Mouse (Mus musculus) forebrain, embryonic 11.5 days (tissue): ENCODE measurements around the gene Mtg1. TPM values are rescaled to one million over a fixed set of nuclear protein-coding genes. Genes with fewer than 3 reads are reported as not detected.
A peak's percentile ranks its signal among the peaks of the same experiment; 100 is the strongest.

Source experiments
- ATAC-seq: fragments of 200-750 bp; cut with Nextera tagmentation; replicated peaks from 2 replicates; pipeline ENCODE4 v1.8.0; 2017; ENCODE audit warnings: moderate TSS enrichment; ENCODE audit not compliant: low FRiP score
- DNase-seq: peaks from one replicate; pipeline ENCODE4 v3.0.0-alpha.2; 2017; ENCODE audit warnings: low spot score
- H3K27ac ChIP-seq: fragments of 300-500 bp; sonication (generic); 2 replicates; pipeline ENCODE4 v1.5.1; 2014; ENCODE audit warnings: low read depth, low read length
- H3K27me3 ChIP-seq: fragments of 300-500 bp; sonication (generic); 2 replicates; pipeline ENCODE4 v1.6.1; 2014; ENCODE audit warnings: mild to moderate bottlenecking, low read length, mixed read lengths; ENCODE audit not compliant: control insufficient read depth, insufficient read depth
- H3K36me3 ChIP-seq: fragments of 300-500 bp; sonication (generic); 2 replicates; pipeline ENCODE4 v1.6.1; 2014; ENCODE audit warnings: mild to moderate bottlenecking, low read length, moderate library complexity, mixed read lengths; ENCODE audit not compliant: control insufficient read depth, insufficient read depth
- H3K4me1 ChIP-seq: fragments of 300-500 bp; sonication (generic); replicated peaks from 2 replicates; pipeline ENCODE4 v1.6.1; 2014; ENCODE audit warnings: low read length, mixed read lengths; ENCODE audit not compliant: control insufficient read depth, insufficient read depth
- H3K4me2 ChIP-seq: fragments of 300-500 bp; sonication (generic); 2 replicates; pipeline ENCODE4 v1.6.1; 2014; ENCODE audit warnings: low read depth, mild to moderate bottlenecking, low read length, moderate library complexity, mixed read lengths; ENCODE audit not compliant: severe bottlenecking
- H3K4me3 ChIP-seq: fragments of 300-500 bp; sonication (generic); 2 replicates; pipeline ENCODE4 v1.5.1; 2014; ENCODE audit warnings: low read depth, low read length
- H3K9ac ChIP-seq: fragments of 300-500 bp; sonication (generic); 2 replicates; pipeline ENCODE4 v1.6.1; 2014; ENCODE audit warnings: low read length
- H3K9me3 ChIP-seq: fragments of 300-500 bp; sonication (generic); 2 replicates; pipeline ENCODE4 v1.6.1; 2016; ENCODE audit warnings: low read length, mixed read lengths; ENCODE audit not compliant: control insufficient read depth
- WGBS: fragments of 180-500 bp; shearing (Covaris S2); extraction: QIAGEN DNeasy Blood & Tissue Kit; methylation state at CpG from one replicate; pipeline ENCODE4 v1.1.7; 2014; 5-methylcytosine and 5-hydroxymethylcytosine counted together
- polyA plus RNA-seq: library from polyadenylated mRNA; unstranded; fragments of >200 nt; fragmentation: Nextera tagmentation; extraction: Ambion mirVana; gene quantifications from 2 replicates; pipeline ENCODE4 v1.2.1, GENCODE M21; 2014

Mtg1 gene
- polyA plus RNA-seq, 1 experiment from 2014 or later = 27.8 TPM

- DNase-seq (peak; percentile 40), ATAC-seq (no peak)
- 62% methylated on average over 4 of the region's 4 CpGs for WGBS
These were observed 51.3 kb downstream of the Mtg1 start for GRCm38 (mm10) chr7:140188391-140189328.

DNA sequence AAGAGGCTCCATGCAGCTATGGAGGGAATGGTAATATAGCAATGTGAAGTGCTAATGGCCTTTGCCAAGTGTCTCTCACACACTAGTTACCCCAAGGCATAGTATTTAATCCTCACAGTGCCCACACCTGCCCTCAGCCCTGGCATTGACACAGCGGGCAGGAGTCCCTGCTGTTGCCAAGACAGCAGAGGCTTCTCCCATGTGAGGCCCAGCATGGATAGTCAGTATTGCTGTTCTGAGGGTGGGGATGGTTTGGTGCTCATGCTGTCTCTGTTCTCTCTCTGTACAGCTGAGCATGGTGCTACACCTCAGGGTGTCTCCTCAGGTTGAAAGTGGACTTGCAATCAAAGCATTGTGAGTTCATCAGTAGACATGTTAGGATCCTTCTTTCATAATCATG, 53.1 kb downstream of the Mtg1 start:
- no peaks in the 10 kb centered on the region for H3K9me3 ChIP-seq
- no peaks in the 10 kb centered on the region for H3K36me3 ChIP-seq
- H3K4me3 ChIP-seq = no peak overlapping the region
- no peaks in the 10 kb centered on the region for H3K4me1 ChIP-seq
- H3K27ac ChIP-seq = no peak overlapping the region
- 85% methylated on average over 1 of the region's 1 CpGs for WGBS
- no peak for DNase-seq
- H3K4me2 ChIP-seq = no peak overlapping the region
- no peak for ATAC-seq
- H3K27me3 ChIP-seq = no peaks in the 10 kb centered on the region
- no peak overlapping the region for H3K9ac ChIP-seq

More at GRCm38 (mm10) chr7:140188391-140189328, 51.3 kb downstream of the Mtg1 start:
- Histone ChIP-seq H3K9ac (no peak overlapping the region), H3K27me3 (no peaks in the 10 kb centered on the region), H3K36me3 (no peaks in the 10 kb centered on the region), H3K4me3 (no peak overlapping the region), H3K9me3 (no peaks in the 10 kb centered on the region), H3K4me2 (no peak overlapping the region), H3K4me1 (no peaks in the 10 kb centered on the region), H3K27ac (no peak overlapping the region)

DNA sequence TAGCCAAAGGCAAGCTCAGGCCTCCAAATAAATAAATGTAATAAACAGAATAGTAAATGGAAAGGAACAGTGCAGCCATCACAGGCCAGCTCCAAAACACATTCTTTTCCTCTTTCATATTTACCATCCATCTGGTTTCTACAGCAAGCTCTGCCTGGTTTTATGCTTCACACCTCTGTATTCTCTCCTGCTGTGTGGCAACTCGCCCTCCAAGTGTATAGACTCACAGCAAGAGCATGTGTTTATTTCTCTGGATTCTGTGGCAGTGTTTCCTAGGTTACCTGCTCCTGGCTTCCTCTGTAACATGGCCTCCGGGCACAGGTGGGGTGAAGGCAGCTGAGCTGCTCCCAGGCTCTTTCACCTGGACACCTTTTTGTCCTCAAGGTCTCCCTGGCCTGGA, 55.1 kb downstream of the Mtg1 start:
- Histone ChIP-seq H3K9me3 (no peaks in the 10 kb centered on the region), H3K4me2 (no peak overlapping the region), H3K27ac (no peak overlapping the region), H3K36me3 (no peaks in the 10 kb centered on the region), H3K27me3 (no peaks in the 10 kb centered on the region), H3K9ac (no peak overlapping the region), H3K4me3 (no peak overlapping the region), H3K4me1 (no peaks in the 10 kb centered on the region)
- 61% methylated on average over 2 of the region's 2 CpGs for WGBS
- DNase-seq (no peak), ATAC-seq (no peak)

GRCm38 (mm10) chr7:140192851-140193250, 55.5 kb downstream of the Mtg1 start:
- ATAC-seq = no peak
- Histone ChIP-seq H3K4me1 (no peaks in the 10 kb centered on the region), H3K36me3 (no peaks in the 10 kb centered on the region), H3K4me3 (no peak overlapping the region), H3K9ac (no peak overlapping the region), H3K9me3 (no peaks in the 10 kb centered on the region), H3K27me3 (no peaks in the 10 kb centered on the region), H3K4me2 (no peak overlapping the region), H3K27ac (no peak overlapping the region)
- DNase-seq = no peak
- 90% methylated on average over 2 of the region's 2 CpGs for WGBS

- Histone ChIP-seq H3K9ac (no peak overlapping the region), H3K27ac (no peak overlapping the region), H3K4me3 (no peak overlapping the region), H3K9me3 (no peaks in the 10 kb centered on the region), H3K27me3 (no peaks in the 10 kb centered on the region), H3K36me3 (no peaks in the 10 kb centered on the region), H3K4me2 (no peak overlapping the region), H3K4me1 (no peaks in the 10 kb centered on the region)
- 92% methylated on average over 4 of the region's 4 CpGs for WGBS
- ATAC-seq = no peak
- DNase-seq = no peak
These were observed 56.7 kb downstream of the Mtg1 start for GRCm38 (mm10) chr7:140194031-140194430.

DNA sequence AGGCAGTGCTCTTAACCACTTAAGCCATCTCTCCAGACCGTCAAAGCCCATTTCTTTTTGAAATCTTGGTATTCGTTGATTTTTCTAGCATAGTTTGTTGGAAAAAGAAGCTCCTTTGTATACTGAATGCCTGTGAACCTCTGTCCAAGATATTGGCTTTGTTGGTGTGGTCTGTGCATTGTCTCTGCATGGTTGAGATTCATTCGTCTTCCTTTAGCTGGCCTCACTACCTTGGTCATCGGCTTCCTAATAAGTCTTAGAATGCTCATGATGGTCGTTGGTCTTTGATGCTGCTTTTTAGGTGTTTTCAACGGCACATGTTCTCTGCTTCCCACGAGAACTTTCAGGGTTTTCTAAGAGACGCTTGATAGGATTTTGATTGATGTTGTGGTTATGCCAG, 58.6 kb downstream of the Mtg1 start:
- DNase-seq (no peak), ATAC-seq (no peak)
- Histone ChIP-seq H3K4me3 (no peak overlapping the region), H3K9ac (no peak overlapping the region), H3K27ac (no peak overlapping the region), H3K36me3 (no peaks in the 10 kb centered on the region), H3K9me3 (no peaks in the 10 kb centered on the region), H3K4me2 (no peak overlapping the region), H3K27me3 (no peaks in the 10 kb centered on the region), H3K4me1 (no peaks in the 10 kb centered on the region)
- WGBS = 87% methylated on average over 8 of the region's 8 CpGs

Other genes starting within 250 kb of the Mtg1 start
- gene Kndc1, start 242.9 kb upstream of the Mtg1 start, polyA plus RNA-seq = 0.44 and 0.59 TPM in 2 replicates
- not detected in 2 replicates for gene Utf1, start 193.8 kb upstream of the Mtg1 start, polyA plus RNA-seq
- gene 6430531B16Rik, start 158.8 kb upstream of the Mtg1 start, polyA plus RNA-seq = 0.35 and 0.77 TPM in 2 replicates
- 3.0 and 3.6 TPM in 2 replicates for gene Adam8, start 145.0 kb upstream of the Mtg1 start, polyA plus RNA-seq
- gene Zfp511, start 101.2 kb upstream of the Mtg1 start, polyA plus RNA-seq = 42.6 and 48.2 TPM in 2 replicates
- gene Tubgcp2, start 100.9 kb upstream of the Mtg1 start, polyA plus RNA-seq = 75.6 and 78.0 TPM in 2 replicates
- 2.4 and 2.6 TPM in 2 replicates for gene Msx3, start 88.5 kb upstream of the Mtg1 start, polyA plus RNA-seq
- 7.2 and 7.9 TPM in 2 replicates for gene Caly, start 55.0 kb upstream of the Mtg1 start, polyA plus RNA-seq
- not detected in 2 replicates for gene Prap1, start 44.2 kb upstream of the Mtg1 start, polyA plus RNA-seq
- 13.5 and 15.8 TPM in 2 replicates for gene Fuom, start 35.1 kb upstream of the Mtg1 start, polyA plus RNA-seq
- 12.4 and 13.0 TPM in 2 replicates for gene Paox, start 21.8 kb upstream of the Mtg1 start, polyA plus RNA-seq
- 143 and 147 TPM in 2 replicates for gene Echs1, start 21.1 kb upstream of the Mtg1 start, polyA plus RNA-seq
- 0.68 and 0.71 TPM in 2 replicates for gene Sprn, start 17.3 kb downstream of the Mtg1 start, polyA plus RNA-seq
- gene Olfr522, start 27.2 kb downstream of the Mtg1 start, polyA plus RNA-seq = not detected in 2 replicates
- not detected in 2 replicates for gene Olfr523, start 35.7 kb downstream of the Mtg1 start, polyA plus RNA-seq
- not detected in 2 replicates for gene Olfr524, start 68.4 kb downstream of the Mtg1 start, polyA plus RNA-seq
- 0.05 TPM in 1 of 2 replicates, not detected in the other for gene Cd163l1, start 80.7 kb downstream of the Mtg1 start, polyA plus RNA-seq
- not detected in 2 replicates for gene 5830411N06Rik, start 109.7 kb downstream of the Mtg1 start, polyA plus RNA-seq
- not detected in 2 replicates for gene Olfr525, start 183.3 kb downstream of the Mtg1 start, polyA plus RNA-seq
- gene Olfr527, start 196.5 kb downstream of the Mtg1 start, polyA plus RNA-seq = not detected in 2 replicates
- gene Olfr60, start 224.1 kb downstream of the Mtg1 start, polyA plus RNA-seq = not detected in 2 replicates
- gene Olfr530, start 238.8 kb downstream of the Mtg1 start, polyA plus RNA-seq = not detected in 2 replicates